16 mouse cellular contexts compared by ENCODE assay signal in genomic region chr8:60773350-60773749, GRCm38 (mm10).
DNase-seq lines count a peak whose midpoint lies in the region; ATAC-seq and TF ChIP-seq lines count a peak whose summit lies in the region.
"Had no signal": no experiment of that assay in that cellular context is flagged by ENCODE, and none has a peak within 500 bp of the region (broad histone marks: within the 10 kb centered on the region; RNA-seq: fewer than 3 reads in every experiment).

No protein-coding gene starts in this region.

- DNase-seq in layer of hippocampus, adult 8-10 months (ENCODE audit: low spot score in 2 of 2) = peak; percentile 21 to 22
- no peak for DNase-seq in layer of hippocampus, adult 9-10 months (ENCODE audit: low spot score)
- peak; percentile 97 for DNase-seq in Muller cell, postnatal 12 days (ENCODE audit: inconsistent ontology term)
- DNase-seq in frontal cortex, postnatal 36 days (ENCODE audit: low spot score in 2 of 2) = peak; percentile 43 to 76
- DNase-seq in cerebellum, postnatal 4 days (ENCODE audit: low spot score in 2 of 2) = no peak
- DNase-seq in forebrain, embryonic 11.5 days (ENCODE audit: low spot score) = no peak
- DNase-seq in cerebellum, postnatal 25 days = no peak
- DNase-seq: embryo, embryonic 11 days; heart, adult 2 months; kidney, adult 2 months; spleen, adult 18-20 months; thymus, adult 18-20 months had no signal

- no peak for ATAC-seq in forebrain, embryonic 11.5 days (replicated peaks; ENCODE audit: low FRiP score)
- ATAC-seq: activated CD4-positive, CD25-positive, alpha-beta regulatory T cell, adult 4 months; midbrain, embryonic 13.5 days had no signal

- H3K36me3 ChIP-seq in forebrain, embryonic 11.5 days (ENCODE audit: control insufficient read depth, insufficient read depth, low read length) = no peaks in the 10 kb centered on the region
- H3K36me3 ChIP-seq: midbrain, embryonic 13.5 days; neural tube, embryonic 15.5 days had no signal

- H3K9me3 ChIP-seq in forebrain, embryonic 11.5 days (ENCODE audit: control insufficient read depth, low read length) = no peaks in the 10 kb centered on the region
- H3K9me3 ChIP-seq: midbrain, embryonic 13.5 days; neural tube, embryonic 15.5 days had no signal

- no peak overlapping the region for H3K9ac ChIP-seq in forebrain, embryonic 11.5 days (ENCODE audit: low read length)
- H3K9ac ChIP-seq: midbrain, embryonic 13.5 days; neural tube, embryonic 15.5 days had no signal

- H3K4me2 ChIP-seq in forebrain, embryonic 11.5 days (ENCODE audit: low read depth, low read length, severe bottlenecking) = no peak overlapping the region
- H3K4me2 ChIP-seq: midbrain, embryonic 13.5 days; neural tube, embryonic 15.5 days had no signal

- peak overlapping the region; percentile 93 for H3K27ac ChIP-seq in olfactory bulb, adult 2 months (ENCODE audit: insufficient read depth, low read depth, low read length)
- no peak overlapping the region for H3K27ac ChIP-seq in forebrain, embryonic 11.5 days (ENCODE audit: low read depth, low read length)
- H3K27ac ChIP-seq: heart, adult 2 months; midbrain, embryonic 13.5 days; neural tube, embryonic 15.5 days had no signal

- H3K4me3 ChIP-seq in olfactory bulb, adult 2 months (ENCODE audit: insufficient read depth, low read depth, low read length) = no peak overlapping the region
- no peak overlapping the region for H3K4me3 ChIP-seq in forebrain, embryonic 11.5 days (ENCODE audit: low read depth, low read length)
- H3K4me3 ChIP-seq: heart, adult 2 months; midbrain, embryonic 13.5 days; neural tube, embryonic 15.5 days had no signal

- no peaks in the 10 kb centered on the region; the same call in 1 of the 2 replicates for H3K4me1 ChIP-seq in olfactory bulb, adult 2 months (ENCODE audit: control insufficient read depth, insufficient read depth, low read length)
- H3K4me1 ChIP-seq in forebrain, embryonic 11.5 days (replicated peaks; ENCODE audit: control insufficient read depth, insufficient read depth, low read length) = no peaks in the 10 kb centered on the region
- H3K4me1 ChIP-seq: midbrain, embryonic 13.5 days; neural tube, embryonic 15.5 days had no signal

- no peak for TF ChIP-seq CTCF in olfactory bulb, adult 2 months (IDR thresholded peaks at IDR 0.05; ENCODE audit: insufficient read depth, low read depth, low read length)

- TF ChIP-seq POLR2A in olfactory bulb, adult 2 months (IDR thresholded peaks at IDR 0.05; ENCODE audit: insufficient read depth, low read depth, low read length) = no peak

- WGBS in olfactory bulb, adult 2 months = 23% methylated on average over 4 of the region's 4 CpGs
- 63% methylated on average over 4 of the region's 4 CpGs for whole genome bisulfite sequencing in forebrain, embryonic 11.5 days

- H3K27me3 ChIP-seq in forebrain, embryonic 11.5 days (ENCODE audit: control insufficient read depth, insufficient read depth, low read length) = no peaks in the 10 kb centered on the region
- H3K27me3 ChIP-seq: midbrain, embryonic 13.5 days; neural tube, embryonic 15.5 days had no signal

Comparison
In these comparisons a context has a peak if more than half of its experiments do, and no peak if none do; other contexts are left out.
1. DNase-seq: peak in layer of hippocampus, adult 8-10 months (2 of 2), Muller cell, postnatal 12 days (single experiment) and frontal cortex, postnatal 36 days (2 of 2); none in layer of hippocampus, adult 9-10 months (single experiment), cerebellum, postnatal 4 days (0 of 2), forebrain, embryonic 11.5 days (single experiment) and cerebellum, postnatal 25 days (0 of 2).